Mouse (Mus musculus): ENCODE measurements around the gene Sorcs2. TPM values are rescaled to one million over a fixed set of nuclear protein-coding genes. Genes with fewer than 3 reads are reported as not detected.
"Not testable (repeated sequence)": the region's sequence is repeated elsewhere in the genome, so short reads cannot be mapped to it uniquely, and the experiment has no call there.

The Sorcs2 gene
- total RNA-seq, 2 experiments from 2014 or later = 18.1 TPM

GRCm38 (mm10) chr5:36301166-36301565, 96.8 kb downstream of the Sorcs2 start:
- DNase-seq = no peak

- no peak for DNase-seq
These were observed 99.9 kb downstream of the Sorcs2 start for GRCm38 (mm10) chr5:36298049-36298448.

DNA sequence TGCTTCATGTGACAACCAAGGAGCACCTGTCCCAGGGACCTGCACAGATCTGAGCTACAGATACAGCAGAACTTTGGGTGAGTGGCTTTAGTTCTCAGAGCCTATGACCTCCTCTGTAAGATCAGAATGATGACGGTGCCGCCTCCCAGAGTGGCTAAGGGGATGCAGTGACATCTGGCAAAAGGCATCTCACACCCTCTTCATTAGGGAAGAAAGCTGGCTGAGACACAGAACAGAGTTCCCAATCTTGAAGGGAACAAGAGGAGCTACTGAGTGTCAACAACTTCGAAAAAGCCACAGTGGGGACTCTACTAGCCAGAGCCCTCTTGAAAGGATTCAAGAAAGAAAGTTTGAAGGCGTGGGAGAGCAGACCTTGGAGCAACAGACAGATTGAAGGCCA, 100.7 kb downstream of the Sorcs2 start:
- no peak for DNase-seq

DNA sequence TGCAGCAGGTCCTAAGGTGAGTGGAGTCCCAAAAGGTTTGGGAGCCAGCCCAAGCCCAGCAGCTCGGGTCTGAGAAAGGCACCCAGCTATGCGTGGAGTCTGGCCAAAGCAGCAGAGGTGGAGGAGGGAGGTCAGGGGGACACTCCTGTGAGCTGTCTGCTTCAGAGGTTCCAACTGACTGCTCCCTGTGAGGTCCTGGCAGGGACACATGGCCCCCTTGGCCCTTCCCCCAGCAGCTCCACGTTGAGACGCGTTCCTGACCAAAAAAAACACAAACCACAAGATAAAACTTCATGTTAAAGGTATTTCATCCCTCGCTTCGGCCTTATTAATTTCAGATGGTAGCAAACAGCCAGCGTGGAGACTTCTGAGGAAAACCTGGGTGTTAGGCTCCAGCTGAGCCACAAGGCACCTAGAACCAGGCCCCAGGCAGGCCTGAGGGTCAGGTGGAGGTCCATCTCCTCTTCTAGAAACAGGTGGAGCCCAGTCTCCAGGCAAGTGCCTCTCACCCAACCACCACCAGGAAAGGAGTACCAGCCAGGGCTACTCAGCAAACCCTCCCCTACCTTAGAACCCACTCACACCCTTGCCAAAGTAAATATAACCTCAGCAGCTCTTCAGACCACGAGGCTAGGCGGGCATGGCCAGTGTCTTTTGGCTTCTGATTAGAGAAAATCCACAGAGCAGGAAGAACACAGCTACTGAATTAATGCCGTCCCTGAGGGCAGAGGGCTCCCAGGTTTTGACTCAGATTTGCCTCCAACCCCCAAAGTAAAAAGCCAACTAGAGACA, 104.6 kb downstream of the Sorcs2 start:
- DNase-seq = peak; percentile 45

- DNase-seq = peak; percentile 63
These were observed 105.6 kb downstream of the Sorcs2 start for GRCm38 (mm10) chr5:36292321-36292720.

GRCm38 (mm10) chr5:36291191-36291590, 106.7 kb downstream of the Sorcs2 start:
- peak; percentile 42 for DNase-seq

DNA sequence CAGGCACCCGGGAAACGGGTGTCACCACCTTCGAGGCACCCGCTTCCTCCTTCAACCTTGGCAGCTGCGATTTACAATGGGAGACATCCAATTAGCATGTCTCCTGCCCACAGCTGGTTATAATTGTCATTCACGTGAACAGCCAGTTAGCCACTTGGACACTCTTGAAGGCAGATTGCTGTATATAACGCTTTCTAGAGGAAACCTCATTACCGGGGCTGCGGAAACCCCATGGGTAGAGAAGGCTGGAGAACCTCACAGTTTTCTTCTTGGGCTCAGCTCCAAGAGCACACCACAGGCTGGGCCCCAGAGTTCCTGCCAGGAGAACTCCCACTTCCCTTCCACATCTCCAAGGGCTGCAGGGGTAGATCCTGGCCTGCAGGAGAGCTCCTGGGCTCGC, 112.5 kb downstream of the Sorcs2 start:
- peak; percentile 50 for DNase-seq

DNA sequence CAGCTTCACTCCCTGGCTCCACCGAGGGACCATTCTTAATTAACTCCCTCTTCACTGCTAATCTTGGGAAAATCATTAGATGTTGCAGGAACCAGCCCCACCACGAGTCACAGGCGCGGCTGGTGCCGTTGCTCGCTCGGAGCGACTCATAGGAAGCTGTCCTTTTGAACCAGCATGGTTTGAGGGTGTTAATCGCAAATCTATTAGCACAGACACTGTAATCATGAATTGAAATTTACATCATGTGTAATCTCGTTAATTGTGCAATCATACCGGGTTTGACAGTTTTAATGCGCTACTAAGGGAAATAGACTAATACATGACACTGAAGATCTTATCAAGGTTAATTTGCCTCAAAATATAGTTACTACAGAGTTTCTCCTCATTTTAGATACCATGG, 118.0 kb downstream of the Sorcs2 start:
- DNase-seq = no peak

DNA sequence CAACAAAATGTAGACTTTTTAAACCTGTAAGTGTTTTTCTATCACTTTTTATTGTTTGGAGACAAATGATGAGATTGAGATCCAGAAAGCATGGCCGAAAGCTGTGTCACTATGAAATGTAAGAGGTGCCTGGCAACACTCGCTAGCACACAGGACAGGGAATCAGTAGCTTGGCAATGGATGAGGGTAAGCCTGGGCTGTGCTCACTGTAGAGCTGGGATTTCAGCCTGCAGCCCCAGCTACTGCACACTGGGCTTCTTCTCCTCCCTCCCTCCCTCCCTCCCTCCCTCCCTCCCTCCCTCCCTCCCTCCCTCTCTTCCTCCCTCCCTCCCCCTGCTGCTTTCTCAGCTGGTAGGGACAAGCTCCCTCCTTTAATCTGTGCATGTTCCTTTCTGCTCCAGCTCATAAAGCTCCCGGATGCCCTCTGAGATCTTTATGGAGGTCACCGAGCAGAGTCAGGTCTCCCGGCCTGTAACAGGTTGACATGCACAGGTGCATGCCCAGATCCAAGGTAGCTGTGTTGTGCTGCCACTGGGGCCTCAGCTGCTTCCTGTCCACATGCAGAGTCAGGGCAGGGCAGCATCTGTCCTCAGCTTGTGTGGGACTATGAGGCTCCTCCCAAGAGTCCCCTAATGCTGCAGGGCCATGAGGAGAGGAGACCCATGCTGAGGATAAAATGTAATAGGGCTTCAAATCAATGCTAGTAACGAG, 123.1 kb downstream of the Sorcs2 start:
- DNase-seq = no peak

GRCm38 (mm10) chr5:36267194-36267769, 130.7 kb downstream of the Sorcs2 start:
- DNase-seq = no peak

- DNase-seq = no peak
These were observed 137.1 kb downstream of the Sorcs2 start for GRCm38 (mm10) chr5:36260862-36261261.

DNA sequence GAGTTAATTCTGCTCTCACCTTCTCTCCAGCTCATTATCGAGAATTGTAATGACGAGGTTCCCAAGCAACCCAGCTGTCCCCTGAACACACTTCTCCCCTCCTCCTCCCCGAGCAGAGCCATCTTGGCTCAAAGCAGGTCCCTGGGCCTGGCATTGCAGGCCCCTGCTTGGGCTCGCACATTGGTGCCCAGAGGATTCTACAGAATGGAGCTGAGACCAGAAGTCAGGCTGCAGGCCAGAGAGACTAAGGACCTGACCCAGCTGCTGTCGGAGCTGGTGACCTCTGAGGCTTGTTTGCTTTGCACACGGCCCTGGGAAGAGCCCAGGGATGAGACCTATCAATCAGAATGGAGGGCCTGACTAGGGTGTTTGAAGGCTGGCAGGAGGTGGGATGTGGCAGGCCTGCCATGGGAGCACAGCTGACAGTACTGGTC, 138.2 kb downstream of the Sorcs2 start:
- no peak for DNase-seq

- no peak for DNase-seq
These were observed 139.4 kb downstream of the Sorcs2 start for GRCm38 (mm10) chr5:36258387-36259181.

- DNase-seq = no peak
These were observed 140.9 kb downstream of the Sorcs2 start for GRCm38 (mm10) chr5:36257008-36257407.

DNA sequence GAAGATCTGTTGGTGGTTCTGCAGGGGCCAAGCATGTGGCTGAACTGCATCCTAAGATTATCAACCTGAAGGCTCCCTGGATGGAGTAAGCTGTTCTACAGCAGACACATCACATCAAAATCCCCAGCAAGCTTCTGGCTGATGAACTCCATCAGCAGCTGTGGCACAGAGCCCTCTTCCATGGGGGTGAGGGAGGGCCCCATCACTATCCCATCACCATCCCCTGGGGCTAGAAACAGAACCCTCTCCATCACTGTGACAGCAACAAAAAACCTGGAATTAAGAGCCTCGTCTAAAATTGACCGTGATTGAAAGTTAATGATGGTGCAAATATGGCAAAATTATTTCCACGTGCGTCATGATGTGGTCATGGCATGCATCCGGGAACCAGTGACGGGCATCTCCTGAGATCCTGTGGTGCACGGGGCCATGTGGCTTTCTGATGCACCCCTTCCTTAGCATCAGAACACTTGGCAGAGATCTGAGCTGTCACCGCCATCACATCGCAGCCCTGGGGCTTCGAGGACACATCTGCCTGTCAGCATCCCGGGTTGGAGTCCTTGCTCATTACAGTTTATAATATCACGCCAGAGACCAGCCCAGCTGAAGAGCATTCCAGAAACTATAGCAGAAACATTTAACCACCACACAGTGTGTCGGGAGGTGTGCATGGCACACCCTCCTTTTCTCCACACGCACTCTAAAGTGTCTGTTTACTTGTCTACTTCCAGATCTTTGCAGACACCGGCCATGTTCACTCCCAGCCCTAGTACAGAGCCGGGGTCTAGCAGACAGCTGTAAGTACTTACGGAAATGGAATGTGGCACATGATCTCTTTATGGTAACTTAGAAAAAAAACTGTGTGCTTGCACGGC, 143.1 kb downstream of the Sorcs2 start:
- no peak for DNase-seq

GRCm38 (mm10) chr5:36252746-36253504, 145.0 kb downstream of the Sorcs2 start:
- DNase-seq = peak; percentile 57

GRCm38 (mm10) chr5:36248022-36248421, 149.9 kb downstream of the Sorcs2 start:
- DNase-seq = no peak

DNA sequence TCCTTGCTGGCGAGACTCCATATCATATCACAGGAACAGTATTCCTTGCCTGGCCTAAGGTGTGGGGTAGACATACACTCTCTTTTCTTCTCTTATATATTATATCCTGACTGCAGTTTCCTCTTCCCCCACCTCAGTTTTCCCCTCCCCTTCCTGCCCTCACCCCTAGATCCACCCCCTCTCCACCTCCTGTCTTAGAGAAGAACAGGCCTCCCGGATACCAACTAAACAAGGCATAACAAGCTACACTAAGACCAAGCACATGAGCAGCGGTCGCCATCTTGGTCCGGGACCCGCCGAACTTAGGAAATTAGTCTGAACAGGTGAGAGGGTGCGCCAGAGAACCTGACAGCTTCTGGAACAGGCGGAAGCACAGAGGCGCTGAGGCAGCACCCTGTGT, 160.4 kb downstream of the Sorcs2 start:
- not testable (repeated sequence) for DNase-seq

DNA sequence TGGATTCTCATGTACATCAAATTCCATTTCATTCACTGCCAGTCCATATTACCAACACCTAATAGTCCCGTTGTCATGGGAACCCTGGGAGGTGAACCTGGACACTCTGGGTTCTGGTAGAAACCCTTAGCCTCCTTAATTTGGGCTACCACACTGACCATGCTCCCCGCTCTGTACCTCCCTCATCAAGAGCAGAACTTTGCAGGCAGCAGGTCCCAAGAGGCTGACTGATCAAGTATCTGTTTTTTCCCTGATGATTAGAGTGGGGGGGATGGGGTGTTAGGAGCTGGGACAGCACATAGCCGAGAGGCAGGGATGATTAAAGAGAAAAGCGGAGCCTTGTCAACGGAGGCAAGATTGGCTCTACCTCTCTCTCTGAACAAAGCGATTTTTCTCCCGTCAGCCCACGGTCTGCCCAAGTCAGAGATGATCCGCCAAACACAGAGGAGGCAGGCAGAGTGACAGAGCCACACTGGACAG, 167.6 kb downstream of the Sorcs2 start:
- no peak for DNase-seq
